Mouse (Mus musculus) heart, embryonic 16.5 days (tissue): ENCODE results near the gene Tmem132b. TPM values are rescaled to one million over a fixed set of nuclear protein-coding genes. Genes with fewer than 3 reads are reported as not detected.

Experiments used
- ATAC-seq: fragments of 200-750 bp; cut with Nextera tagmentation; replicated peaks from 2 replicates; pipeline ENCODE4 v1.8.0; 2017; ENCODE audit warnings: moderate number of reproducible peaks; ENCODE audit not compliant: insufficient read depth, low FRiP score; ENCODE audit errors: extremely low read depth
- H3K27ac ChIP-seq: fragments of 300-500 bp; sonication (generic); 2 replicates; pipeline ENCODE4 v1.5.1; 2014; ENCODE audit warnings: mild to moderate bottlenecking, low read length, control low read depth, moderate library complexity
- H3K27me3 ChIP-seq: fragments of 300-500 bp; sonication (generic); 2 replicates; pipeline ENCODE4 v1.6.1; 2014; ENCODE audit warnings: low read length, mixed read lengths; ENCODE audit not compliant: control insufficient read depth, insufficient read depth
- H3K36me3 ChIP-seq: fragments of 300-500 bp; sonication (generic); 2 replicates; pipeline ENCODE4 v1.6.1; 2014; ENCODE audit not compliant: control insufficient read depth, insufficient read depth
- H3K4me1 ChIP-seq: fragments of 300-500 bp; sonication (generic); 2 replicates; pipeline ENCODE4 v1.6.1; 2014; ENCODE audit warnings: low read length, mixed read lengths; ENCODE audit not compliant: control insufficient read depth, insufficient read depth
- H3K4me2 ChIP-seq: fragments of 300-500 bp; sonication (generic); 2 replicates; pipeline ENCODE4 v1.6.1; 2014; ENCODE audit warnings: low read depth, mild to moderate bottlenecking, control low read depth, low read length
- H3K4me3 ChIP-seq: fragments of 300-500 bp; sonication (generic); 2 replicates; pipeline ENCODE4 v1.5.1; 2014; ENCODE audit warnings: mild to moderate bottlenecking, control low read depth, low read length
- H3K9ac ChIP-seq: fragments of 300-500 bp; sonication (generic); 2 replicates; pipeline ENCODE4 v1.6.1; 2014; ENCODE audit warnings: low read length, control low read depth
- H3K9me3 ChIP-seq: fragments of 300-500 bp; sonication (generic); replicated peaks from 2 replicates; pipeline ENCODE4 v1.6.1; 2016; ENCODE audit warnings: low read length; ENCODE audit not compliant: control insufficient read depth
- WGBS: fragments of 180-500 bp; shearing (Covaris S2); extraction: QIAGEN DNeasy Blood & Tissue Kit; methylation state at CpG from one replicate; pipeline ENCODE4 v1.1.7; 2014; 5-methylcytosine and 5-hydroxymethylcytosine counted together
- polyA plus RNA-seq: library from polyadenylated mRNA; unstranded; fragments of >200 nt; fragmentation: Nextera tagmentation; extraction: Ambion mirVana; gene quantifications from 2 replicates; pipeline ENCODE4 v1.2.1, GENCODE M21; 2015

Tmem132b gene
- polyA plus RNA-seq, 1 experiment from 2014 or later: not detected

- Histone ChIP-seq H3K4me2 (no peak overlapping the region), H3K4me3 (no peak overlapping the region)
- 88% methylated on average over 10 of the region's 10 CpGs for WGBS
These were observed 40.5 kb upstream of the Tmem132b start for GRCm38 (mm10) chr5:125491107-125491506.

GRCm38 (mm10) chr5:125492379-125493092, 39.0 kb upstream of the Tmem132b start:
- H3K36me3 ChIP-seq: no peaks in the 10 kb centered on the region; the same call in 1 of the 2 replicates
- H3K27me3 ChIP-seq: no peaks in the 10 kb centered on the region
- no peak overlapping the region for H3K4me2 ChIP-seq
- H3K9ac ChIP-seq: no peak overlapping the region
- no peak overlapping the region for H3K4me3 ChIP-seq
- H3K4me1 ChIP-seq: no peaks in the 10 kb centered on the region
- H3K27ac ChIP-seq: no peak overlapping the region
- H3K9me3 ChIP-seq: no peaks in the 10 kb centered on the region
- ATAC-seq: no peak
- 77% methylated on average over 17 of the region's 17 CpGs for WGBS

More at GRCm38 (mm10) chr5:125491107-125491506, 40.5 kb upstream of the Tmem132b start:
- no peaks in the 10 kb centered on the region for H3K27me3 ChIP-seq
- no peak overlapping the region for H3K27ac ChIP-seq
- no peaks in the 10 kb centered on the region; the same call in 1 of the 2 replicates for H3K36me3 ChIP-seq
- H3K9me3 ChIP-seq: no peaks in the 10 kb centered on the region
- no peaks in the 10 kb centered on the region for H3K4me1 ChIP-seq
- no peak for ATAC-seq
- H3K9ac ChIP-seq: no peak overlapping the region; the same call in 1 of the 2 replicates

DNA sequence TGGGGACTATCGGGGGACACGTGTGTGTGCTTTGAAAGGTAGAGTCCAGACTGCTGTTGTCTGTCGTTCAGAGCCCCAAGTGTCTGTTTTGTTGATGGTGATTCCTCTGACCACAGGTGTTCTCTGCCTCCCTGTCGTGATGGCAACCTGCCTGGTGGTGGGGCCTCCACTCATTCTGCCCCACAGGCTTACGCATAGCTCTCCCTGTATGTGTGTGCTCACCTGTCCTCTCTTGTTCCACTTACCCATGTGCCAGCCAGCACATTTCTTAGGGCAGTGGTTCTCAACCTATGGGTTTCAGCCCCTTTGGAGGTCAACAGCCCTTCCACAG, 38.5 kb upstream of the Tmem132b start:
- Histone ChIP-seq H3K9me3 (no peaks in the 10 kb centered on the region), H3K4me3 (no peak overlapping the region), H3K4me2 (no peak overlapping the region), H3K4me1 (no peaks in the 10 kb centered on the region), H3K27ac (no peak overlapping the region), H3K27me3 (no peaks in the 10 kb centered on the region), H3K36me3 (no peaks in the 10 kb centered on the region; the same call in 1 of the 2 replicates), H3K9ac (no peak overlapping the region)
- 84% methylated on average over 5 of the region's 5 CpGs for WGBS
- ATAC-seq: no peak

GRCm38 (mm10) chr5:125495655-125496054, 35.9 kb upstream of the Tmem132b start:
- H3K4me2 ChIP-seq: no peak overlapping the region
- WGBS: 85% methylated on average over 10 of the region's 10 CpGs
- H3K9ac ChIP-seq: no peak overlapping the region
- ATAC-seq: no peak
- no peaks in the 10 kb centered on the region for H3K9me3 ChIP-seq
- no peaks in the 10 kb centered on the region for H3K27me3 ChIP-seq
- H3K4me3 ChIP-seq: no peak overlapping the region
- H3K4me1 ChIP-seq: no peaks in the 10 kb centered on the region
- no peak overlapping the region for H3K27ac ChIP-seq
- no peaks in the 10 kb centered on the region; the same call in 1 of the 2 replicates for H3K36me3 ChIP-seq

DNA sequence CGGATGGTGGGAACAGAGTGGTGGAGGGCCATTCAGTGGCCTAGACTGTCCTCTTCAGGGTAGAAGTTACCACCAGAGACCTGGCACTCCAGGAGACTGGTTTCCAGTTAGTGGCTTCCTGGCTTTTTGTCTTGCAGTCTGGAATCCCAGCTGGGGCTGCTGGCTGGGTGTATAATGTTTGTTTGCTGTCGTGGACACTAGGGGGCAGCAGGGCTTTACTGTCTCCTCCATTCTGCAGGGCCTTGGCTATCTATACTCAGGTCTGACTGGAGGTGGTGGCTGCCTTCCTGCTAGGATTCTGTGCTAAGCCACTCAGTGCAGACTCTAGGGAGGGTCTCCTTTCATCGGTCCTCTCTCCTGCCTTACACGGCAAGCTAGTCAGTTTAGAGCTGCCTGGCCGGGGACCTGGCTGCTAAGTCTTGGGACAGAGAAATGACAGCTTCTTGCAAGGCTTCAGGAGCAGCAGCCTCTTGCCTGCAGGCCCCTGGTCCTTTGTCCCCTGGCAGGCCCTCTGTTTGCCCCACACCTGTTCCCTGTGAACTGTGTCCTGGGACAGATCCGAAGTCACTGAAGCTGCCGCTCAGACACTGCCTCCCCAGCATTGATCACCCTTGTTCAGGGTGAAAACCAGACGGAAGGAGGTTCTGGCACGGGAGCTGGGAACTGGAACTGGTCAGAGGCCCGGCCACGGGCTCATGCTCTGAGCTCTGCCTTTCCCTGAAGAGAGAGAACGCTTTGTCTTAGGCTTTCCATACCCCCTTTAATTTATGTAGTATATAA, 33.6 kb upstream of the Tmem132b start:
- WGBS: 66% methylated on average over 12 of the region's 12 CpGs
- Histone ChIP-seq H3K9me3 (no peaks in the 10 kb centered on the region), H3K36me3 (no peaks in the 10 kb centered on the region; the same call in 1 of the 2 replicates), H3K27me3 (no peaks in the 10 kb centered on the region), H3K4me1 (no peaks in the 10 kb centered on the region), H3K27ac (no peak overlapping the region), H3K4me3 (no peak overlapping the region), H3K4me2 (no peak overlapping the region), H3K9ac (no peak overlapping the region)
- ATAC-seq: no peak

DNA sequence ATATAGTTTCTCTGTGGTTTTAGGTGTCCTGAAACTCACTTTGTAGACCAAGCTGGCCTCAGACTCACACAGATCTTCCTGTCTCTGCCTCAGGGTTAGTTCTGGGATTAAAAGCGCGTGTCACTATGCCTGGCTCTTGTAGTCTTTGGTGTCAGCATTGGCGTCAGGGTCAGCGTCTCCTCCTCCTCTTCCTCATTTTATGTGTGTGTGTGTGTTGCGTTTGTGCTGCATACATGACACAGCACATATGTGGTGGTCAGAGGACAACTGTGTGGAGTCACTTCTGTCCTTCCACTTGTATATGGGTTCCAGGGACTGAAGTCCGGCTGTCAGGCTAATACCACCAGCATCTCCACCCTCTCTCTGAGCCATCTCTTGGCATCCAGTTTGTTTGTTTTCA, 30.1 kb upstream of the Tmem132b start:
- H3K4me2 ChIP-seq: no peak overlapping the region
- H3K4me1 ChIP-seq: no peaks in the 10 kb centered on the region
- 85% methylated on average over 6 of the region's 6 CpGs for whole genome bisulfite sequencing
- no peaks in the 10 kb centered on the region for H3K9me3 ChIP-seq
- no peak overlapping the region for H3K27ac ChIP-seq
- no peaks in the 10 kb centered on the region for H3K27me3 ChIP-seq
- no peaks in the 10 kb centered on the region; the same call in 1 of the 2 replicates for H3K36me3 ChIP-seq
- H3K9ac ChIP-seq: no peak overlapping the region
- H3K4me3 ChIP-seq: no peak overlapping the region
- no peak for ATAC-seq

DNA sequence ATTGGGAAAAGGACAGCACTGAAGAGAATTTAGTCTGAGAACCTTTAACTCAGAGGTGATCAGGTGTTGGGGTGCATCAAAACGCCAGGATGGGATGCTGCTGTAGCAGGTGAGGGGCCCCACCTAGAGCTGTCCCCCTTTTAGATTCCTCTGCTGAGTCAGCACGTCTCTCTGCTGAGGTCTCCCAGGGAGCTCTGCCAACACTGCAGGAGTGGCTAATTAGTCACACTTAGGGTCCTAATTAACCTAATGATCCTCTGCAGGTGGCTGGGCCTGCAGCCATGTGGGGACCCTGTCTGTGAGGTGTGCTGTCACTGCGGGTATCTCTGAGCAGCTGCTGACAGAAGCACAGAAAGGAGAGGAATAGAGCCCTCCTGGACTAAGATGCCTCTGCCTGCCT, 29.4 kb upstream of the Tmem132b start:
- ATAC-seq: no peak
- no peaks in the 10 kb centered on the region; the same call in 1 of the 2 replicates for H3K36me3 ChIP-seq
- H3K9me3 ChIP-seq: no peaks in the 10 kb centered on the region
- no peak overlapping the region for H3K4me3 ChIP-seq
- 66% methylated on average over 3 of the region's 3 CpGs for WGBS
- H3K27me3 ChIP-seq: no peaks in the 10 kb centered on the region
- no peaks in the 10 kb centered on the region for H3K4me1 ChIP-seq
- H3K4me2 ChIP-seq: no peak overlapping the region
- no peak overlapping the region for H3K27ac ChIP-seq
- no peak overlapping the region for H3K9ac ChIP-seq

GRCm38 (mm10) chr5:125503628-125504027, 27.9 kb upstream of the Tmem132b start:
- Histone ChIP-seq H3K9ac (no peak overlapping the region), H3K9me3 (no peaks in the 10 kb centered on the region), H3K27ac (no peak overlapping the region), H3K4me1 (no peaks in the 10 kb centered on the region), H3K27me3 (no peaks in the 10 kb centered on the region), H3K4me3 (no peak overlapping the region), H3K4me2 (no peak overlapping the region), H3K36me3 (peaks cover 3% of the 10 kb centered on the region)
- ATAC-seq: no peak
- 83% methylated on average over 6 of the region's 6 CpGs for WGBS

DNA sequence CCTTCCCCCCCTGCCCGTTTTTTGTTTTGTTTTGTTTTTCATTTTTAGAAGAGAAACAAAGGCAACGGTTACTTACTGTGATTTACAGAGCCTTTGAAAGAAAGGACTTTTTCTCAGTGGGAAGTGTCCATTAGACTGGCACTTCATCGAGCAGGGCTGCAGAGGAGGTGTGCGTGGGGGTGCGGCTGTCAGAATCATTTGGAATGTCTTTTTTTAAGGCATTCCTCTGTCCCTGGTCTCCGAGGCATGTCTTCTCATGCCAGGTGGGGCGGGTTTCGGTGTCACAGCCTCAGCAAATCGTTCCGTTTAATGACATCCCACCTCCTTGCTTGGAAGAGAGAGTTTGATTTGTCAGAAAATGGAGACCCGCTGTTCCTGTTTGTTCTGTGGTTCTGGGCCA, 26.9 kb upstream of the Tmem132b start:
- H3K4me1 ChIP-seq: no peaks in the 10 kb centered on the region
- 81% methylated on average over 11 of the region's 11 CpGs for WGBS
- no peak for ATAC-seq

More for the DNA sequence above, 26.9 kb upstream of the Tmem132b start:
- Histone ChIP-seq H3K27ac (no peak overlapping the region), H3K9me3 (no peaks in the 10 kb centered on the region), H3K4me2 (no peak overlapping the region), H3K4me3 (no peak overlapping the region), H3K36me3 (peaks cover 5% of the 10 kb centered on the region), H3K27me3 (no peaks in the 10 kb centered on the region), H3K9ac (no peak overlapping the region)
